Mouse (Mus musculus): Measurements from ENCODE around the gene Emc6.

DNA sequence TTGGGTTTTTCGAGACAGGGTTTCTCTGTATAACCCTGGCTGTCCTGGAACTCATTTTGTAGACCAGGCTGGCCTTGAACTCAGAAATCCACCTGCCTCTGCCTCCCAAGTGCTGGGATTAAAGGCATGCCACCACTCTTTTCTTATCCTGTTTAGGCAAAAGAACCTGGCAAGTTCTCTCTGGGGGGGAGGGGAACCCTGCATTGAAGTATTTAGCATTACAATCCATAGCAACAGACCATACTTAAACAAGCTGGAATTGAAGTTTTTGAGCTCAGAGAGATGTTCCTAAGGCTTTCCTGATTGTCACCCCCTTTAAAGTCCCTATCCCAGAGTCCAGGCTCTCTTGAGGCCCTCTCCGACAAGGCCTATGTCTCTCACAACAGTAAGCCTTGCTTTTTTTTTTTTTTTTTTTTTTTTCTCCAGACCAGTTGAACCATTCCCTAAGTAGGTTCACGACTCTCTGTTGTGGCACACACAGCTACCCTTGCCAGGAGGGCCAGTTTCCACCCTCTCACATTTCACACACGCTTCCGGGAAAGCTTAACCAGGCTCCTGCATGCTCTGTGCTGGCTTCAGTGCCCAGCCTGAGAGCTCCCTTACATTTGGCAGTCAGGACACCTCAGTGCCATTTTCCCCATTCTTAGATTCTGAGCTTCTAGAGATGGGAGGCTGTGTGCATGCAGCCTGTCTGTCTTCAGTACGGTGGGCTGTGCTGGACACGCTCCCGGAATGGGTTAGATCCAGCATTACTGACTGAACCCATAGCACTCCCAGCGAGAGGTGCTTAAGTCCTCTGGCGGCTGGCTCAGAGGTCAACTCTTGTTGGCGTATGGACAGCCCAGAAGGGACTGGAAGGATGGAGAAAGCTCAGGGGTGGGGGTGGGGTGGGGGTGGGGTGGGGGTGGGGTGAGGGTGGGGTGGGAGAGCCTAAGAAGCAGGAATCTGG lies 30.5 kb downstream of the Emc6 start:
- TF ChIP-seq CTCF (IDR thresholded peaks at IDR 0.05; ENCODE audit: borderline replicate concordance, insufficient read depth, low read length), result no peak
- no peak for TF ChIP-seq POLR2A (IDR thresholded peaks at IDR 0.05; ENCODE audit: low read depth, low read length)

Measured in embryonic fibroblast, embryonic 13.5 days (primary cell).